Mouse (Mus musculus) spleen, adult 2 months (tissue): ENCODE data around the gene Mgat2. TPM values are rescaled to one million over a fixed set of nuclear protein-coding genes. Genes with fewer than 3 reads are reported as not detected.

ENCODE experiments used
- DNase-seq, 2 experiments: peaks; one replicate each; pipeline versions ENCODE4 v3.0.0 to v3.0.0-alpha.2; 2012 to 2021; ENCODE audit warnings: low spot score in 2 of 2, low read depth in 1 of 2
- H3K27ac ChIP-seq: fragments of 200-500 bp; 2 replicates; pipeline ENCODE4 v1.5.1; 2012; ENCODE audit warnings: low read length, inconsistent platforms; ENCODE audit not compliant: insufficient read depth
- H3K27me3 ChIP-seq: fragments of 200-500 bp; 2 replicates; pipeline ENCODE4 v1.6.1; 2012; ENCODE audit warnings: mild to moderate bottlenecking, moderate library complexity, low read length, inconsistent platforms; ENCODE audit not compliant: control insufficient read depth, insufficient read depth
- H3K36me3 ChIP-seq: fragments of 200-500 bp; 2 replicates; pipeline ENCODE4 v1.6.1; 2012; ENCODE audit warnings: mild to moderate bottlenecking, low read length, inconsistent platforms; ENCODE audit not compliant: control insufficient read depth, insufficient read depth
- H3K4me1 ChIP-seq: fragments of 200-500 bp; 2 replicates; pipeline ENCODE4 v1.6.1; 2011; ENCODE audit warnings: inconsistent platforms; ENCODE audit not compliant: control insufficient read depth, insufficient read depth, insufficient read length
- H3K4me3 ChIP-seq: fragments of 200-500 bp; 2 replicates; pipeline ENCODE4 v1.5.1; 2011; ENCODE audit warnings: mild to moderate bottlenecking, inconsistent platforms; ENCODE audit not compliant: insufficient read depth, insufficient read length; ENCODE audit errors: extremely low read depth
- CTCF ChIP-seq: fragments of 200-500 bp; IDR thresholded peaks from 2 replicates; pipeline ENCODE4 v1.5.1; 2011; ENCODE audit warnings: mild to moderate bottlenecking, inconsistent platforms; ENCODE audit not compliant: insufficient read depth, insufficient read length, insufficient replicate concordance; ENCODE audit errors: extremely low read depth
- POLR2A ChIP-seq: fragments of 200-500 bp; IDR thresholded peaks from 2 replicates; pipeline ENCODE4 v1.6.1; 2011; ENCODE audit warnings: low read depth, low read length, inconsistent platforms
- WGBS: fragments of 180-500 bp; shearing (Covaris S2); methylation state at CpG from one replicate; pipeline ENCODE4 v1.1.7; 2018; 5-methylcytosine and 5-hydroxymethylcytosine counted together
- polyA plus RNA-seq: library from polyadenylated mRNA; depleted of rRNA; stranded (reverse); fragments of >200 nt; gene quantifications from 2 replicates; pipeline ENCODE4 v1.2.3, GENCODE M21; 2012; rRNA removed

The Mgat2 gene
- polyA plus RNA-seq, 1 experiment: 14.8 TPM

- H3K4me3 ChIP-seq: no peak overlapping the region
- no peaks in the 10 kb centered on the region for H3K36me3 ChIP-seq
- H3K27me3 ChIP-seq: no peaks in the 10 kb centered on the region
- 71% methylated on average over 2 of the region's 2 CpGs for WGBS
- H3K27ac ChIP-seq: no peak overlapping the region
- no peaks in the 10 kb centered on the region; the same call in 1 of the 2 replicates for H3K4me1 ChIP-seq
- TF ChIP-seq CTCF: peak; percentile 40; the same call in 1 of the 2 replicates
- no peak for TF ChIP-seq POLR2A
- DNase-seq: peak; percentile 25 to 46
Measured at GRCm38 (mm10) chr12:69229251-69229650, 45.3 kb downstream of the Mgat2 start.

DNA sequence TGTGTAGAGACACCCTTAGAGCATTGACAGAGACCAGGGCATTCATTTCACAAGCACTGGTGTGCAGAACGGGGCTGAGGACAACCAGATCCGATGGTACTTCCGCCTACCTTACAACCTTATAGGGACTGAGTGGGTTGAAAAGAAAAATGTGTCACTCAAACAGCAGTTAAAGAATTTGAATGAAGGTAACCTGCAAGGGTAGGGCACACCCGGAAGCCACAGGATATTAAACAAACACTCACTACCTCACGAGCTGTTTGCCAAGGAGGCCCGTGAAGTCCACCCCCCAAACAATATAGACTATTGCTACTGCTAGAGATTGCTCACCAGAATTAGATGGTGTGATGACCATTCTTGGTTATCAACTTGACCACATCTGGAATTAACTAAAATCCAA is 51.8 kb downstream of the Mgat2 start:
- no peaks in the 10 kb centered on the region for H3K4me1 ChIP-seq
- H3K36me3 ChIP-seq: no peaks in the 10 kb centered on the region
- no peak overlapping the region for H3K27ac ChIP-seq
- DNase-seq: no peak
- TF ChIP-seq POLR2A (no peak), CTCF (no peak)
- H3K27me3 ChIP-seq: no peaks in the 10 kb centered on the region
- 89% methylated on average over 6 of the region's 6 CpGs for WGBS
- no peak overlapping the region for H3K4me3 ChIP-seq

Other genes with a start within 250 kb of the Mgat2 start
- 1,903 and 2,009 TPM in 2 replicates for gene Rps29, start 25.0 kb upstream of the Mgat2 start, polyA plus RNA-seq
- gene Lrr1, start 15.3 kb upstream of the Mgat2 start, polyA plus RNA-seq: 0.82 and 1.9 TPM in 2 replicates
- 75.1 and 98.9 TPM in 2 replicates for gene Rpl36al, start 74 bp upstream of the Mgat2 start, polyA plus RNA-seq
- gene Gm49383, start 12.9 kb downstream of the Mgat2 start, polyA plus RNA-seq: 1.8 and 3.1 TPM in 2 replicates
- 1.4 and 1.5 TPM in 2 replicates for gene Dnaaf2, start 14.3 kb downstream of the Mgat2 start, polyA plus RNA-seq
- 0.25 and 0.47 TPM in 2 replicates for gene Gm49384, start 20.1 kb downstream of the Mgat2 start, polyA plus RNA-seq
- gene Pole2, start 44.0 kb downstream of the Mgat2 start, polyA plus RNA-seq: 4.2 and 4.4 TPM in 2 replicates
- gene Klhdc1, start 57.0 kb downstream of the Mgat2 start, polyA plus RNA-seq: 2.4 TPM in 2 replicates
- 19.1 and 30.5 TPM in 2 replicates for gene Klhdc2, start 112.5 kb downstream of the Mgat2 start, polyA plus RNA-seq
- gene Nemf, start 173.0 kb downstream of the Mgat2 start, polyA plus RNA-seq: 2.3 and 2.6 TPM in 2 replicates
- 182 and 253 TPM in 2 replicates for gene Arf6, start 188.0 kb downstream of the Mgat2 start, polyA plus RNA-seq
- gene Gm9887, start 188.3 kb downstream of the Mgat2 start, polyA plus RNA-seq: 3.0 and 5.6 TPM in 2 replicates